Mouse (Mus musculus) ovary, postnatal 10 days (tissue): Measurements from ENCODE around the gene Mlc1.

Experiments
- DNase-seq: peaks from one replicate; pipeline ENCODE4 v3.0.0; 2022; ENCODE audit warnings: low spot score

The Mlc1 gene

GRCm38 (mm10) chr15:88978281-88979137, at the start of gene Mlc1:
Mlc1 (minus strand) TSS chr15:88979007.
- no peak for DNase-seq

DNA sequence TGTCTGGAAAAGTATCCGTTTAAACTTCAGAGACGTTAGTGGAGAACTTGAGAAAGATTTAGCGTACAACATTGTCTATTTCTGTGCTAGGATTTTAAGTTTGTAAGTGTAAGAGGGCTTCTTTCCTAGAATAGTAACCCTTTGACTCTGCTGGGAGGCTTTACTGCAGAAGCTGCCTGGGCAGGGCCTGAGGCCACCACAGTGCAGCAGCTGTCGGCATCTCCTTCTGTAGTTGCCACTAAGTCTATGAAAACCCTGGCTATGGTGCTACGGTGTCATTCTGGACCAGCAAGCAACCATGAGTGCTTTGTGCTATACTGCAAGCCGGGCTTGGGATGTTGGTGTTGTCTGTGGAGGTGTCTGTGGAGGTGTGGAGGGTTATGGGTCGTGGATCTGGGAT, 41.7 kb upstream of the Mlc1 start:
- no peak for DNase-seq

DNA sequence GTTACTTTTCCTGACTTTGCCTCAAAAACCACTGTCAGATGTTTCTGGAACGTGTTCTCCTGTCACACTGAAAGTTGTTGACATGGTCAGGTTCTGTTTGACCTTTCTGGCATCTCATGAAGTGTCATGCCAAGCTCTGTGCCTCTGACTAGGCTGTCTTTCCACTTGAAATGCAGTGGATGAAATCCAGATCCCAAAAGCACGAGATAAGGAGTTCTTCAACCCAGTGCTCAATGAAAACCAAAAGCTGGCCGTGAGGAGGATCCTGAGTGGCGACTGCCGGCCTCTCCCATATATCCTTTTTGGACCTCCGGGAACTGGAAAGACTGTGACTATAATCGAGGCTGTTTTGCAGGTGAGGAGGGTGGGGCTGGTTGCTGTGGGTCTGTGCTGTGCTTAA, 41.3 kb upstream of the Mlc1 start:
- DNase-seq = no peak

DNA sequence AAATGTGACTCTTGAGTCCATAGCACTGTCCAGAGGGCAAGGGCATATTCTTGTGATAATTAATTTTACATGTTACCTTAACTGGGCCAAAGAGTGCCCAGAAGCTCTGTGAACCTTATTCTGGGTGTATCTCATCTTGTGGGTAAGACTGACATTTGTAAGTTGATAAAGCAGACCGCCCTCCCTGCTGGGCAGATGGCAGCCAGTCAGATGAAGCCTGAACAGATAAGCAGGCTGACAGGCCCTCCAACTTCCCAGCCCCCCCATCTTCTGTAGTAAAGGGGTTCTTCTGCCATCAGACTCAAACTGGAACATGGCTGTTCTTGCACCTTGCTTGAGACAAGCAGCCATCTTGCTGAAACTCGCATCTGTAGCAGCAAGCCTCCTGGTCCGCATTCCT, 37.9 kb upstream of the Mlc1 start:
- DNase-seq = no peak

GRCm38 (mm10) chr15:89007781-89008180, 29.0 kb upstream of the Mlc1 start:
- no peak for DNase-seq

DNA sequence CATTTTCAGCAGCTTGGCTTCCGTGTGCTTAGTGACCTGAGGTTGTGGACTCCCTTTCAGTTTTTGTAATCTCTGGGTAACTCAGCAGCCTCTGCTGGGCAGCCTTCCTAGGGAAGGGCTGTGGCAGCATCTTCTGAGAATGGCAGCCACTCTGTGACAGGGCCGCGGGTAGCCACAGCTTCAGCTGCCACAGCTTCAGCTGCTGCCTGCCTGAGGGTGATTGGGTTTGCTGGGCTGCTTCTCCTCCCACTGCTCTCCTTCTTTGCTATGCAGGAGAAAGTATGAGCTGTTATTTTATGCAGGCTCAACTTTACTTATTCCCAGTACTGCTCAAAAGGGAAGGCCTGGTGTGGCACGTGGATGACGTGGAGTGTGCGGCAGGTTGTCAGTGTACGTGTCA, 28.2 kb upstream of the Mlc1 start:
- no peak for DNase-seq

DNA sequence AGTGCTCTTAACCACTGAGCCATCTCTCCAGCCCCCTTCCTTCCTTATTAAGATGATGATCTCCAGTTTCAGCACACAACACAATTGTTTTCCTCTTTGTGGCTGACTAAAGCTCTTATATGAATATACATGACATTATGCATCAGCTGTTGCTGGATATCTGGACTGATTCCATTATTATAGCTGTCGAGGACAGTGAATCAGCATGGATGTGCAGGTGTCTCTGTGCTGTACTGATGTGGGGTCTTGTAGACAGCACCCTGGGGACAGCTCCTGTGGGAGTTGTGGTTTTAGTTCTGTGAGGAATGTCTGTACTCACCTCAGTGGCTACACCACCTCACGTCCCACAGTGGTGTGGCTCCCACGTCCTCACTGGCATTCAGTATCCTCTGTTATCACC, 22.4 kb upstream of the Mlc1 start:
- DNase-seq = no peak

DNA sequence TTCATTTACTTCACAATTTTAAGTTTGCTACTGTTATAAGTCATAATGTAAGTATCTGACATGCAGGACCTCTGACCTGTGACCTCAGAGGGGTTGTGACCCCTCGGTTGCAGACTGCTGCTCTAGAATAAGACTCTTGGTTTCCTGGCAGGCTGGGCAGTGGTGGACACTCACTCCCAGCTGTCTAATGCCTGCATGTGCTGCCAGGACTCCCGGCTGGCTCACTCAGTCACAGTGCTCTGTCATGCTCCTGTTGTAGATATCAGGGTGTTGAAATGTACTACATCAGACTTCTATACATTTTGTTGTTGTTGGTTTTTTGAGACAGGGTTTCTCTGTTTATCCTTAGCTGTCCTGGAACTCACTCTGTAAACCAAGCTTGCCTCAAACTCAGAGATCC, 21.6 kb upstream of the Mlc1 start:
- no peak for DNase-seq

DNA sequence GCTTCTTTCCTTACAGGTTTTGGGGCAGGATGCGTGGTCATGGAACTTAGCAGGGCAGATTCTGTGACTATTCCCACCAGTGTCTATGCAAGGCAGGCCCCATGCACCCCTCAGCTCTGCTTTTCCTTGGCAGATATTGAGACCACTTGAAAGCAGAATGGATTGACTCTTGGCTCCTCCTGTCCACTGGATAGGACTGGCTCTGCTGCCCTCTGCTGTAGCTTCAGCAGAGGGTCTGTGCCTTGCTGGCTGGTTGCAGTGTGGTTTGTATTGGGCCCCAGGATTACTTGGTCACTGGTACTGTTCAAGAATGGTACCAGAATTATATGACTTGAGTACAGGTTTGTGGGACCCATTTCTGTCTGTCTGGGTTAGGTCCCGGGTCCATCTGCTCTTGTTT, 20.3 kb upstream of the Mlc1 start:
- no peak for DNase-seq

DNA sequence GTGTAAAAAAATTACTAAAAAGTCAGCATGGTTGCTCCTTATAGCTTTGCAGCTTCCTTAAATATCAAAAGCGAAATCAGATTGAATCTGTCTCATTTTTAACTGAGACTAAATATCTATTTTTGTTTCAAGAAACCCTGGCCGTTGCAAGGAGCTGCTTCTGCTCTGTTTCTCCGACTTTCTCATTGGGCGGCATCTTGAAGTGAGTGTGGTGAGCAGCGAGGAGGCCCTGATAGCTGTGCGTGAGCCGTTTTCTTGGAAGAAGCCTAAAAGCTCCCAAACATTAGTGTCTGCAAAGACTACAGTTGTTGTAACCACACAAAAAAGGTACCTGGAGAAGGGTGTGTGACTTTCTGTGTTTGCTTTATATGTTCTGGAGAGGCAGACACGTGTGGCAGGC, 19.8 kb upstream of the Mlc1 start:
- DNase-seq = no peak

DNA sequence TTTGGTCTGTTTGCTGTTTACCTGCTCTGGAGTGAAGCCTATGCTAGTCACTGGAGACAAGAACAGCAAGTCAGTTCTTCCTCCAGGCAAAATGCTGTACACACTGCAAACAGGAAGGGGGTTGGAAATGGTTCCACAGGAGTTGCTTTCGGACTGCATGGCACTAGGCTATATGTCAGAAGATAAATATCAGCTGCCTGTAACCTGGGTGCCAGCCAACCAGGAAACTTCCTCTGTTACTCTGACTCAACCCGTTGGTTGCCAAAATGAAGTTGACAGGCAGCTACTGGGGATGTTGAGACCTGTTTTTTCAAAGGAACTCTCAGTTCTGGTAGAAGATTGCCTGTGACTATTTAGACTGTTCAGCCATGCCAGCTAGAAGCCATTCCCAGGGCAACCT, 10.4 kb upstream of the Mlc1 start:
- no peak for DNase-seq

GRCm38 (mm10) chr15:88982534-88983079, 3.8 kb upstream of the Mlc1 start, which contains the start of gene Mov10l1:
Mov10l1 (plus strand) TSS chr15:88982909.
- DNase-seq = no peak

- DNase-seq = no peak
These were observed 285 bp upstream of the Mlc1 start for GRCm38 (mm10) chr15:88979138-88979446.

GRCm38 (mm10) chr15:88972300-88972699, 6.5 kb downstream of the Mlc1 start:
- no peak for DNase-seq

- DNase-seq = no peak
These were observed 14.7 kb downstream of the Mlc1 start for GRCm38 (mm10) chr15:88964070-88964578.

GRCm38 (mm10) chr15:88957522-88957921, 21.3 kb downstream of the Mlc1 start:
- DNase-seq = no peak

GRCm38 (mm10) chr15:88955342-88955741, 23.5 kb downstream of the Mlc1 start:
- DNase-seq = no peak

DNA sequence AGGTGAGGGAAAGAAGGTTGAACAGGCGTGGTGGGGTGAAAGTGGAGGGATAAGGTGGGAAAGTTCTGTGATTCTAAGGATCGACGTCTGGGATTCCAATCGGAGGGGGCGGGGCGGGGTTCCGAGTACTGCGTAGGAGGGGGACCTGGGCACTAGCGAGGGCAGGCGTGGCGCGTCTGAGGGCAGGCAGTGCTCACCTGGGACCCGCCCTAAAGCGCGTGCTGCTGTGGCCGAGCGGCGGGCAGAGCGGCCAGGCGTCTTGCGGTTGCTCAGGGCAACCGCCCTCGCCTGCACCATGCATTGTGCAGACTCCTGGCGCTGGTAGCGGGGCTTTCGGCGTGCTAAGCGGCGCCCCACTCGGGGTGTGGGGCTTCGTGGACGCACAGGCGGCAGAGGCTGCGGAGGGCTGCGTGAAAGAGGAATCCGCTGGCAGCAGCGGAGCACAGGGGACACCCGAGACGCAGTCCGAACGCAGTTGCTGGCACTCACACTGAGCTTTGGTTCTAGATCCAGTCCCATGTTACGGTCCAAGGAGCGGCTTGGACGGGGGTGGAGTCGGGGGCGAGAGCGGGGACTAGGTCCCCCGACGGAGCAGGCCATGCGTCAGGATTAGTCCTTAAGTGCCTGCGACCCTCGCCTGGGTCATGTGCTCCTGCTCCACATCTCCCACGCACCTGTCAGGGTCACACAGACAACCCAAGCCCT, 24.3 kb downstream of the Mlc1 start, which contains the start of gene Ttll8:
Gene Ttll8, minus strand, starts transcription at position 51 of the 705 bp plus-strand sequence.
- no peak for DNase-seq

DNA sequence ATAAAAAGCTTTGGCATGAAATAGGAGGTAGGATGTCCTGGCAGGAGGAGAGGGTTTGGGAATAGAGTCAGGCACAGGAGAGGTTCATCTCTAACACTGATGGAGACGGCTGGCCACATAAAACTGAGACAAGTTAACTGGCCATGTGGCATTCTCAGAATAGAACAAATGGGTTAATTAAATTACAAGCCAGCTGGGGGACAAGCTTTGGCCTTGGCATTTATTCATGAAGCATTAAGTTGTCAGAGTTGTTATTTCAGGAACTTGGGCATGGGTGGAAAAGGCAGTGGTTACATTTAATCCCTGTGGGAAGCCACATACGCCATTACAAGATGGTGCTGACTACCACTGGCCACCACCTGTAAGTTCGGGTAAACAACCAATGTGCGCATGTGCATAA, 27.6 kb downstream of the Mlc1 start:
- DNase-seq = no peak

DNA sequence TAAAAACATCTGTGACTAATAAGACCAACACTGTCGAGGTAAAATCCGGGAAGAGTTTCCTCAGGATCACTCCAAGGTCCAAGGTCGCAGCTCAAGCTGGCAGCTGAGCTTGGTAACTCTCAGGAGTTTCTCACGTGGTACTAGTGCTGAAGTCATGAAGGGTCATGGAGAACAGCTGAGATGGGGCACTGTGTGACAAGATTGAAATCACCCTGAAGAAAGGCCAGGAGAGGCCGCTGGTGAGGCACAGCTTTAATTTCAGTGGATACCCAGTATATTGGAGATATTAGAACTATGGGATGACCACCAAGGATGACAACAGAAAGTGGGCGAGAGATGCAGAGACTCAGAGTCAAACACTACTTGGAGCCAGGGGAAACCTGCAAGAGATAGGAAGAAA, 32.0 kb downstream of the Mlc1 start:
- no peak for DNase-seq

- DNase-seq = no peak
These were observed 34.8 kb downstream of the Mlc1 start for GRCm38 (mm10) chr15:88943896-88944551.

DNA sequence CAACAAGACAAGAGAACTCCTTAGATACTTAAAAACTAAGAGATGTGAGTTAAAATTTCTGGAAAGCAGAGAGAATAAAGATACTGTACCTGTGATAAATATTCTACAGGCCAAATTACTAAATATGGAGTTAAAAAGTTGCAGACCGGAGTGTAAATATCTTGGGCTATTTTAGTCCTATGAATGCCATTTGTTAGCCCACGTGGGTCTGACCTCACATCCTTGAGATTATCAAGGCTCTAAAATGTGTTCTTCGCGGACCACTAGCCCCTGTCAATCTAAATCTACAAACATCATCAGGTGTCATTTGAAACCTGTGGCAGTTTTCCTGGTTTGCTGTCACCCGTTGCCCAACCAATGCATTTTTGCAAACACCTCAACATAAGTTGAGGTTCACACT, 36.0 kb downstream of the Mlc1 start:
- no peak for DNase-seq

DNA sequence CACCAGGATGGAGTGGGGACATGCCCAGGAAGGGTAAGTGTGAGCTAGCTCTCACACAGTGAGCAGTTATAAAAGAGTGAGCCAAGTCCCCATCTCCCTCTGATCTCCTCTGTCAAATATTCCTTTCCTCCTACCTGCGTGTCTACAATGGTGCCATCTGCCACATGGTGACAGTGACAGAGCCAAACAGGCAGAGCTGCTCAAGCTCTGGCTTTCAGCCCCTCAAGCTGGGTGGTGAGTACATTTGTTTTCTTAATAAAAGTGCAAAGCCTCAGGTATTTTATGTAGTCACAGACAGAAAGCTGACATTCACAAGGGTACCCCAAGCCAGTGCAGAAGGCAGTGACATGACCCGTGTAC, 41.5 kb downstream of the Mlc1 start:
- DNase-seq = no peak
